Mouse (Mus musculus) limb, embryonic 14.5 days (tissue): ENCODE results near the gene Thap4. TPM values are rescaled to one million over a fixed set of nuclear protein-coding genes. Genes with fewer than 3 reads are reported as not detected.

Source experiments
- ATAC-seq: fragments of 200-750 bp; cut with Nextera tagmentation; 2 replicates; pipeline ENCODE4 v1.8.0; 2017; ENCODE audit warnings: low read depth, moderate number of reproducible peaks, moderate TSS enrichment; ENCODE audit not compliant: low FRiP score
- DNase-seq: peaks from one replicate; pipeline ENCODE4 v3.0.0-alpha.2; 2015; ENCODE audit warnings: low spot score
- H3K27ac ChIP-seq: fragments of 300-500 bp; sonication (generic); replicated peaks from 2 replicates; pipeline ENCODE4 v1.5.1; 2014; ENCODE audit warnings: low read depth, mild to moderate bottlenecking, low read length, moderate library complexity, mixed read lengths
- H3K27me3 ChIP-seq: fragments of 300-500 bp; sonication (generic); 2 replicates; pipeline ENCODE4 v1.6.1; 2014; ENCODE audit warnings: low read length, mixed read lengths; ENCODE audit not compliant: control insufficient read depth, insufficient read depth
- H3K36me3 ChIP-seq: fragments of 300-500 bp; sonication (generic); 2 replicates; pipeline ENCODE4 v1.6.1; 2014; ENCODE audit warnings: mild to moderate bottlenecking, low read length, moderate library complexity, mixed read lengths; ENCODE audit not compliant: control insufficient read depth, insufficient read depth
- H3K4me1 ChIP-seq: fragments of 300-500 bp; sonication (generic); 2 replicates; pipeline ENCODE4 v1.6.1; 2014; ENCODE audit warnings: antibody characterized with exemption, low read length, mixed read lengths; ENCODE audit not compliant: control insufficient read depth, insufficient read depth
- H3K4me2 ChIP-seq: fragments of 300-500 bp; sonication (generic); replicated peaks from 2 replicates; pipeline ENCODE4 v1.6.1; 2014; ENCODE audit warnings: low read depth, mild to moderate bottlenecking, low read length, moderate library complexity; ENCODE audit not compliant: severe bottlenecking
- H3K4me3 ChIP-seq: fragments of 300-500 bp; sonication (generic); replicated peaks from 2 replicates; pipeline ENCODE4 v1.5.1; 2014; ENCODE audit warnings: low read length
- H3K9ac ChIP-seq: fragments of 300-500 bp; sonication (generic); 2 replicates; pipeline ENCODE4 v1.6.1; 2014; ENCODE audit warnings: mild to moderate bottlenecking, low read depth, low read length, moderate library complexity; ENCODE audit not compliant: severe bottlenecking
- H3K9me3 ChIP-seq: fragments of 300-500 bp; sonication (generic); 2 replicates; pipeline ENCODE4 v1.6.1; 2016; ENCODE audit warnings: low read length; ENCODE audit not compliant: control insufficient read depth
- POLR2A ChIP-seq: fragments of 200-500 bp; IDR thresholded peaks from 2 replicates; pipeline ENCODE4 v1.8.0; 2012; ENCODE audit warnings: inconsistent platforms, mild to moderate bottlenecking, moderate library complexity, borderline replicate concordance; ENCODE audit not compliant: insufficient read depth, insufficient read length; ENCODE audit errors: extremely low read depth
- WGBS: fragments of 180-500 bp; shearing (Covaris S2); extraction: QIAGEN DNeasy Blood & Tissue Kit; methylation state at CpG from one replicate; pipeline ENCODE4 v1.1.7; 2014; 5-methylcytosine and 5-hydroxymethylcytosine counted together
- polyA plus RNA-seq, 2 experiments: library from polyadenylated mRNA; depleted of rRNA in 1 of 2; stranded (reverse) in 1 of 2; unstranded in 1 of 2; fragments of >200 nt; fragmentation: Nextera tagmentation in 1 of 2; extraction: Ambion mirVana in 1 of 2; gene quantifications; 2 replicates each; pipeline versions ENCODE4 v1.2.1 to v1.2.3; 2012 to 2014

Thap4 gene
- polyA plus RNA-seq, 2 experiments, result 52.3 to 59.4 TPM

DNA sequence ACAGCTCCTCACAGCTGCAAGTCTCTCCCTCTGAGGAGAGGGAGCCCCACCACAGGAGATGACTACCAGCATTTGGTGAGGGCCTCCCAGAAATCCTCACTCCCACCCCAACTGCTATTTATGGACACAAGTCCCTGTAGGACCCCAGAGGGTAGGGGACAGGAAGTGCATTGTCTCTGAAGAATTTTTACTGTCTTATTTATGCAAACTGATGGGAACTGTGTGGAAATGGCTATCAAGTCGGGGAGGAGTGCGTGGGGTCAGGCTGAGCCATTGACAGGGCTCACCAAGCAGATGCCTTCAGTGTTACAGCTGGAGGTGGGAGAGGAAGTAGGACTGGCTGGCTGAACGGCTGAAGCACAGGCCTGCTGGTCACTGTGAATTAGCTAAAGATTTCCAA, 57.3 kb downstream of the Thap4 start:
- Histone ChIP-seq H3K36me3 (peaks cover 6% of the 10 kb centered on the region), H3K9me3 (no peaks in the 10 kb centered on the region), H3K27me3 (no peaks in the 10 kb centered on the region), H3K9ac (no peak overlapping the region), H3K27ac (no peak overlapping the region), H3K4me1 (no peaks in the 10 kb centered on the region), H3K4me3 (no peak overlapping the region), H3K4me2 (no peak overlapping the region)
- WGBS, result 47% methylated on average over 3 of the region's 3 CpGs
- DNase-seq (no peak), ATAC-seq (no peak)
- TF ChIP-seq POLR2A, result no peak

GRCm38 (mm10) chr1:93694966-93695365, 59.7 kb downstream of the Thap4 start:
- WGBS, result 90% methylated on average over 6 of the region's 6 CpGs
- H3K27me3 ChIP-seq, result no peaks in the 10 kb centered on the region
- no peak for ATAC-seq
- H3K4me2 ChIP-seq, result no peak overlapping the region
- H3K36me3 ChIP-seq, result peaks cover 6% of the 10 kb centered on the region
- H3K4me3 ChIP-seq, result no peak overlapping the region
- DNase-seq, result no peak
- H3K9me3 ChIP-seq, result no peaks in the 10 kb centered on the region
- TF ChIP-seq POLR2A, result no peak
- H3K4me1 ChIP-seq, result no peaks in the 10 kb centered on the region
- H3K27ac ChIP-seq, result no peak overlapping the region
- H3K9ac ChIP-seq, result no peak overlapping the region

- Histone ChIP-seq H3K9me3 (no peaks in the 10 kb centered on the region), H3K4me1 (no peaks in the 10 kb centered on the region), H3K27ac (no peak overlapping the region), H3K4me2 (no peak overlapping the region), H3K9ac (no peak overlapping the region), H3K27me3 (no peaks in the 10 kb centered on the region), H3K4me3 (no peak overlapping the region), H3K36me3 (peaks cover 6% of the 10 kb centered on the region)
- no peak for ATAC-seq
- DNase-seq, result no peak
- WGBS, result 93% methylated on average over 10 of the region's 10 CpGs
- TF ChIP-seq POLR2A, result no peak
Measured at GRCm38 (mm10) chr1:93693943-93694342, 60.7 kb downstream of the Thap4 start.

GRCm38 (mm10) chr1:93693502-93693901, 61.2 kb downstream of the Thap4 start:
- no peak overlapping the region for H3K4me3 ChIP-seq
- H3K4me1 ChIP-seq, result no peaks in the 10 kb centered on the region
- H3K9ac ChIP-seq, result no peak overlapping the region
- no peak overlapping the region for H3K4me2 ChIP-seq
- no peaks in the 10 kb centered on the region for H3K27me3 ChIP-seq
- no peak overlapping the region for H3K27ac ChIP-seq
- no peak for DNase-seq
- WGBS, result 86% methylated on average over 3 of the region's 3 CpGs
- no peak for TF ChIP-seq POLR2A
- no peaks in the 10 kb centered on the region for H3K9me3 ChIP-seq
- peaks cover 6% of the 10 kb centered on the region for H3K36me3 ChIP-seq
- ATAC-seq, result no peak

DNA sequence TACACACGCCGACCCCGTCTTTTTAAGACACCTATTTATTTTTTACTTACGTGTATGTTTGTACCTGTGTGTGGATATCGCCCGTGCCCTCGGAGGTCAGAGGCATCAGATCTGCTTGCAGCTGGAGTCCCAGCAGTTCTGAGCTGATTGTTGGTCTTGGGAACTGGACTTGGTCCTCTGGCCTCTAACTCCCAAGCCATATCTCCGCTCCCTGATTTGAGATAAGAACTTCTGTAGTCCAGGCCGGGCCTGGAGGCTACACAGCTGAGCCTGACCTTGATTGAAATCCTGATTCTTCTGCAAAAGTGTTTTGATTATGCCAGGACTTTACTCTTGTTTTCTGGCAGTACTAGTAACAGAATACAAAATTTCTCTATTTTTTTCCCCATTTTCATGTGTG, 61.9 kb downstream of the Thap4 start:
- no peak for TF ChIP-seq POLR2A
- Histone ChIP-seq H3K4me3 (no peak overlapping the region), H3K9ac (no peak overlapping the region), H3K27ac (no peak overlapping the region), H3K27me3 (no peaks in the 10 kb centered on the region), H3K36me3 (peaks cover 6% of the 10 kb centered on the region), H3K4me2 (no peak overlapping the region), H3K9me3 (no peaks in the 10 kb centered on the region), H3K4me1 (no peaks in the 10 kb centered on the region)
- DNase-seq (no peak), ATAC-seq (no peak)
- 95% methylated on average over 9 of the region's 9 CpGs for WGBS

DNA sequence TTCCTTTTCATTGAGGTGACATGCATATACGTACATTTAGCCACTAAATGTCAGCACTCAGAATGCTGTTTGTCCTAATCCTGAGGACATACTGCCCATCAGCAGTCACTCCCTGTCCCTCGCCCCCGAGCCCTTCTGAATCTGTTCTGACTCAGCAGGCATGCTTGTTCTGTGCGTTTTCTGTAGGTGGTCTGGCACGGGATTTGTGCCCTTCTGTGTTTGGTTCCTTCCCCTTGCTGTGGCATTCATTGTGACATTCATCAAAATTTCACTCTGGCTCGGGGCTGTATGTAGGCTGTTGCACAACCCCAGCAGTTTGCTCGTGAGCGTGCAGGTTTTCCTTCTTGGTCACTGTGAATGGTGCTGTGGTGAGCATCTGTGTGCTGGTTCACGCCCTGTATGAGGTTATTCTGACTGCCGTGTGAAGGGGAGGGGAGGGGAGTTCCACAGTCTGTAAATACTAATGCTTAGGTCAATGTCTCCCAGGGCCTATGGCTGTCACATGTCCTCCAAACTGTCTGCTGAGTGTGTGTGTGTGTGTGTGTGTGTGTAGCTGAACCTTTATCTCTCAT, 62.8 kb downstream of the Thap4 start:
- 78% methylated on average over 10 of the region's 10 CpGs for WGBS
- ATAC-seq, result no peak

More for the DNA sequence above, 62.8 kb downstream of the Thap4 start:
- Histone ChIP-seq H3K4me1 (no peaks in the 10 kb centered on the region), H3K9me3 (no peaks in the 10 kb centered on the region), H3K27me3 (no peaks in the 10 kb centered on the region), H3K4me3 (no peak overlapping the region), H3K9ac (no peak overlapping the region), H3K36me3 (peaks cover 6% of the 10 kb centered on the region), H3K4me2 (no peak overlapping the region), H3K27ac (no peak overlapping the region)
- no peak for DNase-seq
- TF ChIP-seq POLR2A, result no peak
